Mouse (Mus musculus) erythroblast, embryonic 14.5 days (primary cell): ENCODE results near the gene Vax2.

ENCODE experiments used
- GATA1 ChIP-seq: IDR thresholded peaks from 2 replicates; pipeline ENCODE4 v1.6.1; 2012; ENCODE audit warnings: low read length, inconsistent platforms, mixed read lengths
- TAL1 ChIP-seq: IDR thresholded peaks from 3 replicates; pipeline ENCODE4 v1.6.1; 2012; ENCODE audit warnings: low read length, inconsistent platforms, mixed read lengths

DNA sequence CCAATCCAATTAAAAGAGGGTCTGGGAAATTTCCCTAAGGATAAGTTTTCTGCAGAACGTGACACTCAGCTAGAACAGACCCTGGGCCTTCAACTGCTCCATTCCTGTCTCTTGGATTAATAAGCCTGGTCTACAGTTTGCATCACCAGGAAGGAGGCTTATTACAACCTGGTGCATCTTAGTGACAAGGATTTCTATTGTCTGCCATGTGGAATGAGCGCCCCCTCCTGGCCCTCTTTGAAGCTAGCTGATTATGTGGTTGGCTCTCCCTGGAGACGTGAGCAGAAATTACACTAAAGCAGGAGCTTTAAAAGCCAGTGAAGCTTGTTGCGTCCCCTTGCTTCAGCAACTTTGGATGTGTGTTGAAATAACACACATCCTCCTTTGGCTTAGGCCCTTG, 37.7 kb upstream of the Vax2 start:
- TF ChIP-seq TAL1 = no peak
- TF ChIP-seq GATA1 = no peak
